Comparison of ENCODE assay signal across 13 mouse cellular contexts in genomic region chr10:58663417-58663816, GRCm38 (mm10). TPM values are rescaled to one million over a fixed set of nuclear protein-coding genes. Genes with fewer than 3 reads are reported as not detected.
A peak's percentile ranks its signal among the peaks of the same experiment; 100 is the strongest.
DNase-seq lines count a peak whose midpoint lies in the region; ATAC-seq and TF ChIP-seq lines count a peak whose summit lies in the region.
"Had no signal": no experiment of that assay in that cellular context is flagged by ENCODE, and none has a peak within 500 bp of the region (broad histone marks: within the 10 kb centered on the region; RNA-seq: fewer than 3 reads in every experiment).

No protein-coding gene starts in this region.

- H3K4me2 ChIP-seq in heart, embryonic 11.5 days: no peak overlapping the region
- H3K4me2 ChIP-seq: limb, embryonic 13.5 days had no signal

- WGBS in heart, adult 2 months: 48% methylated on average over 6 of the region's 6 CpGs
- 76% methylated on average over 6 of the region's 6 CpGs for WGBS in heart, embryonic 11.5 days (ENCODE audit: insufficient replicate concordance)
- 86% methylated on average over 6 of the region's 6 CpGs for WGBS in limb, embryonic 10.5 days

- H3K27ac ChIP-seq in heart, adult 2 months: no peak overlapping the region
- H3K27ac ChIP-seq in heart, embryonic 11.5 days (ENCODE audit: low read depth, low read length): no peak overlapping the region
- H3K27ac ChIP-seq in limb, embryonic 10.5 days: no peak overlapping the region
- H3K27ac ChIP-seq: limb, embryonic 13.5 days had no signal

- no peak for ATAC-seq in heart, embryonic 11.5 days (replicated peaks; ENCODE audit: insufficient number of reproducible peaks, low FRiP score, low TSS enrichment)

- H3K4me1 ChIP-seq in heart, adult 2 months (ENCODE audit: control insufficient read depth, insufficient read depth, low read length): no peaks in the 10 kb centered on the region
- no peaks in the 10 kb centered on the region for H3K4me1 ChIP-seq in heart, embryonic 11.5 days (ENCODE audit: control insufficient read depth, insufficient read depth, low read length)
- H3K4me1 ChIP-seq in limb, embryonic 10.5 days: peaks cover 5% of the 10 kb centered on the region; the same call in 1 of the 2 replicates

- intact Hi-C loops in heart, adult 2 months (cut with DNase I): no loop called here

- DNase-seq in heart, adult 2 months: peak; percentile 50 to 68
- DNase-seq in right cerebral cortex, postnatal 10 days (ENCODE audit: low spot score in 2 of 2): peak; percentile 71 to 75
- no peak for DNase-seq in right cerebral cortex, postnatal 25 days
- DNase-seq in heart, adult 8-10 months (ENCODE audit: low spot score): peak; percentile 34
- peak; percentile 41 for DNase-seq in skeletal muscle tissue, adult 2 months (ENCODE audit: low read depth, low spot score)
- DNase-seq in limb, embryonic 10.5 days (ENCODE audit: low spot score): no peak
- no peak for DNase-seq in yolk sac, embryonic 10.5 days (ENCODE audit: low spot score)
- DNase-seq: right cerebral cortex, adult 18-20 months; thymus, postnatal 36 days had no signal

- H3K27me3 ChIP-seq in heart, adult 2 months (ENCODE audit: control insufficient read depth, insufficient read depth, low read length): no peaks in the 10 kb centered on the region
- H3K27me3 ChIP-seq in heart, embryonic 11.5 days (ENCODE audit: control insufficient read depth, insufficient read depth, low read length): no peaks in the 10 kb centered on the region
- no peaks in the 10 kb centered on the region for H3K27me3 ChIP-seq in limb, embryonic 10.5 days (ENCODE audit: low read depth, poor library complexity, severe bottlenecking)
- H3K27me3 ChIP-seq: limb, embryonic 13.5 days had no signal

- TF ChIP-seq POLR2A in heart, adult 2 months (IDR thresholded peaks at IDR 0.05; ENCODE audit: insufficient read depth, low read depth, low read length): no peak

- TF ChIP-seq EP300 in heart, adult 2 months (IDR thresholded peaks at IDR 0.05; ENCODE audit: insufficient read depth, low read depth, low read length): no peak

- no peak for TF ChIP-seq CTCF in heart, adult 2 months (IDR thresholded peaks at IDR 0.05)

- no peak overlapping the region for H3K9ac ChIP-seq in heart, adult 2 months (ENCODE audit: low read depth, low read length)
- H3K9ac ChIP-seq in heart, embryonic 11.5 days (ENCODE audit: low read depth, low read length): no peak overlapping the region
- H3K9ac ChIP-seq: limb, embryonic 13.5 days had no signal

- H3K36me3 ChIP-seq in heart, adult 2 months (ENCODE audit: control insufficient read depth, insufficient read depth, low read length): no peaks in the 10 kb centered on the region
- no peaks in the 10 kb centered on the region for H3K36me3 ChIP-seq in heart, embryonic 11.5 days (ENCODE audit: control insufficient read depth, insufficient read depth, low read length)
- H3K36me3 ChIP-seq in limb, embryonic 10.5 days: no peaks in the 10 kb centered on the region
- H3K36me3 ChIP-seq: limb, embryonic 13.5 days had no signal

- H3K9me3 ChIP-seq in heart, embryonic 11.5 days (replicated peaks; ENCODE audit: control insufficient read depth, low read length): no peaks in the 10 kb centered on the region
- H3K9me3 ChIP-seq in limb, embryonic 10.5 days (replicated peaks): no peaks in the 10 kb centered on the region
- H3K9me3 ChIP-seq: limb, embryonic 13.5 days had no signal

- no peaks in the 10 kb centered on the region for H3K79me2 ChIP-seq in heart, adult 2 months (replicated peaks; ENCODE audit: control insufficient read depth, insufficient read depth, low read length)

- H3K4me3 ChIP-seq in heart, adult 2 months: no peak overlapping the region
- H3K4me3 ChIP-seq in heart, embryonic 11.5 days (ENCODE audit: low read depth, low read length): no peak overlapping the region
- no peak overlapping the region for H3K4me3 ChIP-seq in limb, embryonic 10.5 days
- H3K4me3 ChIP-seq: limb, embryonic 13.5 days had no signal

RNA-seq across cellular contexts. Expression of gene Edar, which starts 12.0 kb away (rescaled TPM):
- under 1 TPM; 0.39 to 0.47 TPM for total RNA-seq in heart, adult 2 months (2021)
- 0.31 and 0.38 TPM in 2 replicates for polyA plus RNA-seq in heart, adult 2 months (2012; rRNA removed)
- polyA plus RNA-seq in heart, embryonic 11.5 days (2014; fragmentation: Nextera tagmentation; extraction: Ambion mirVana): 0.13 TPM in 1 of 2 replicates, not detected in the other
- total RNA-seq in heart, adult 8-10 months (2022): under 1 TPM; 0.08 to 0.69 (median 0.45) TPM
- 1.8 and 2.3 TPM in 2 replicates for polyA plus RNA-seq in limb, embryonic 10.5 days (2016; fragmentation: Nextera tagmentation; extraction: Ambion mirVana)

RNA-seq across cellular contexts. Expression of gene Gm17542, which starts 54.6 kb away (rescaled TPM):
- total RNA-seq in heart, adult 2 months (2021): not detected
- polyA plus RNA-seq in heart, adult 2 months (2012; rRNA removed): not detected in 2 replicates
- polyA plus RNA-seq in heart, embryonic 11.5 days (2014; fragmentation: Nextera tagmentation; extraction: Ambion mirVana): not detected in 2 replicates
- not detected for total RNA-seq in heart, adult 8-10 months (2022)
- not detected in 2 replicates for polyA plus RNA-seq in limb, embryonic 10.5 days (2016; fragmentation: Nextera tagmentation; extraction: Ambion mirVana)
- polyA plus RNA-seq: embryonic facial prominence, embryonic 14.5 days; intestine, embryonic 14.5 days; limb, embryonic 13.5 days had no signal

Comparison
In these comparisons a context has a peak if more than half of its experiments do, and no peak if none do; other contexts are left out.
1. DNase-seq: peak in heart, adult 2 months (2 of 2), right cerebral cortex, postnatal 10 days (2 of 2), heart, adult 8-10 months (single experiment) and skeletal muscle tissue, adult 2 months (single experiment); none in right cerebral cortex, postnatal 25 days (single experiment), limb, embryonic 10.5 days (single experiment) and yolk sac, embryonic 10.5 days (single experiment).